Mouse (Mus musculus) kidney, adult 2 months (tissue): ENCODE data around the gene Ddc.

Experiments
- CTCF ChIP-seq: fragments of 200-500 bp; conservative IDR thresholded peaks from 2 replicates; pipeline ENCODE4 v1.5.1; 2011; ENCODE audit warnings: low read depth, mild to moderate bottlenecking, control low read depth, low read length, moderate library complexity, mixed read lengths; ENCODE audit not compliant: insufficient read depth, insufficient read length
- POLR2A ChIP-seq: fragments of 200-500 bp; IDR thresholded peaks from one replicate; pipeline ENCODE4 v1.6.1; 2011; ENCODE audit warnings: low read depth, low read length, control low read depth

DNA sequence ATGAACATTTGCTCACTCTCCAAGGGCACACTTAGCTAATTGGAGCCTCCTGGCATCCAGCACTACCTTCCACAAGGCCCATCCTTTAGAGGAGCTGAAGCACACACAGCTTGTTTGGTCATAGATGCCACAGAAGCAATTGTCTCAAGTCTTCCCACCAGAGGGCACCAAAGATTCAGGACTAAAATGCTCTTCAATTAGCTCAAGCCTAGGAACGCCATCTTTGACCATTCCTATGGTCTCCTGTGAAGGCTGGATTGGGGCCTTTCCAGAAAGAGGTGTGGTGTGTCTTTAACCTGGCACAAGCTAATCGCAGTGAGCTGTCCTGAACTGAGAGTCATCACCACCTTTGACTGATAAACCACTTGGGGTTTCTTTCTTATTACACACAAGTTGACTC is 77.7 kb downstream of the Ddc start:
- TF ChIP-seq POLR2A (no peak), CTCF (peak; percentile 65)
